Mouse (Mus musculus): ENCODE results near the gene Gm10322.

Gene Gm10322

DNA sequence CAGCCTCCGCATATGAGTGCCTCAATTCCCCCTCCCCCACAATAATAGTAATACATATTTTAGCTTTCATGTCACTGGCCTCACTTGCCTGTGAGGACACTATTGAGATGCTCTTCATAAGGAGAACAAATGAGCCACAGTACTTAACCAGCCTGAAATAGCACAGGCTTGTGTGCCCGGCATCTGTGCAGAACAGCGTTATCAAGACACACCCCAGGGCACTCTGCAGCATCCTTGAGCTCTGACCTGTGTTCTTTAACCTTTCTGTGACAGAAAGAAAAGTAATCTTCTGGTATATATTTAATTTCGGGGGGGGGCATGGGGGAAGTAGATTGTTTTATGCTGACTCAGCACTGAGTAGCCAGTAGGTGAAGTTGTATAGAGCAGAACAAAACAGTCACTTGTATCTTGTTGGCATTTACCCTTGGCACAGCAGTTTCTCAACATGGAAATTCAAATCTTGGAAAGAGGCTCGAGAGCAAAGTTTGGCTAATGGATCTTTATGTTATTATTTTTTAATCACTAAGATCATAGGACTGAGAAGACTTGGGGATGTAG, 31.0 kb downstream of the Gm10322 start:
- in situ Hi-C loops (cut with MboI, MseI): no loop called here

DNA sequence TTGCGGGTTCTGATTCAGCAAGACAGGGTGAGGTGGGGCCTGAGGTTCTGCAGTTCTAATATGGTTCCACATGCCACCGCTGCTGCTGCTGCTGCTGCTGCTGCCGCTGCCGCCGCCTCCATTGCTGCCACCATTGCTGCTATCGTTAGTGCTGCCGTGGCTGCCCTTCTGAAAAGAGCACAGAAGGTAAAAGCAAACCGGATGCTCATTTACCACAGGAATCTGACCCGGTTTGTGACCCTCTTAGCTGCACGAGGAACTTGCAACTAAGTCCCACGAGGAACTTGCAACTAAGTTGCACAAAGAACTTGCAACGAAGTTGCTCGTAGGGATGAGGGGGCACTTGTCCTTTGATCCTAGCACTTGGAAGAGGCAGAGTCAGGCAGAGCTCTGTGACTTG, 40.9 kb downstream of the Gm10322 start:
- in situ Hi-C loops (cut with MboI, MseI): no loop called here

DNA sequence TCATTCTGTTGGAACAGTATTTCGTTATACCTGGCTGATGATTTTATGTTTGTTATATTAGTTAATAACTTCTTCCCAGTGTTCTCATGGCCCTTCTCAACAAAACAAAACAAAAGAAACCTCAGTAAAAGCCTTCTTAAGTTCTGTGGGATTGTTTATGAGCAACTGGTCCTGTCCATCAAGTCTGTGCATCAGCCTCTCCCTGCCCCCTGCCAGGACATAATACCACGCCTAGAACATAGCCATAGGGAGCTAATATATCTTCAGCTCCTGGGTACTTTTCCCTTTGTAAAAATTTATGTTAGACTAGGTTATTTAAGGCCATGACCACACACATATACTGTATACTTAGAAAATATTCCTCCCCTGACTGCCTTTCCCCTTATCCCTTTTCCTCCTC, 48.9 kb downstream of the Gm10322 start:
- in situ Hi-C loops (cut with MboI, MseI): no loop called here

DNA sequence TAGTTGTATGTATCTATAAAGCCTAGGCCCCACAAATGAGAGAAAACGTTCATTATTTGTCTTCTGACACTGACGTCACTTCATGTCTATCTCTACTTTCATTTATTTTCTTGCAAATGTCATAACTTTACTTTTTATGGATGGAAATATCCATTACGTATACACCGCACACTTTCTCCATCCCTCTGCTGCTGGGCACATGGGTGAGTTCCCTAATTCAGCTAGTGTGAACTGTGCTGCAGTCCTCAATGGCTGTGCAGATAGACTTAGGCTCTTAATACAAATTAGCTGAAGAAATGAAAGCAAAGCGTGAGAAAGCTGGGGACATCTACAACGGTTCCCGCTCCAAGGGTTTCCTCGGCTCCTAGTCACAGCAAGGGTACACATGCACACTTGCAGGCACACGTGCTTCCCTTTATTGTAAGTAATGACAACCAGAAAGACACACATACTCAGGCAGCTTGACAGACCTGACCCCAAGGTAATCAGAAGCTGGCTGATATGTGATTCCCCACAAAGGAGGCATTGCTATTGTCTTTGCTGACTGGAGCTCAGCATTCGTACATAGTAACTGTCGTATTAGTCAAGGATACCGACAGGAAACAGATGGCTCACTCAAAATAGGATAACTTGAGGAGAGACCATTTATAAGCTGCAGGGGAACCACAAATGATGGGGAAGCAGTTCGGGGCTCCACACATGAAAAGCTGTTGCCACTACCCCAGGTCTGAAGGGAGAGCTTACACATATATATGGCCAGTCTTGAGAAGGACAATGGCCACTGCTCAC, 49.8 kb downstream of the Gm10322 start:
- in situ Hi-C loops (cut with MboI, MseI): no loop called here

Measured in T-helper 1 cell (primary cell).